Mouse (Mus musculus) lung, embryonic 16.5 days (tissue): ENCODE data around the gene Abcc1. TPM values are rescaled to one million over a fixed set of nuclear protein-coding genes. Genes with fewer than 3 reads are reported as not detected.

ENCODE experiments used
- ATAC-seq: fragments of 200-750 bp; cut with Nextera tagmentation; 2 replicates; pipeline ENCODE4 v1.8.0; 2017; ENCODE audit warnings: low read depth, mild to moderate bottlenecking, moderate library complexity
- H3K27ac ChIP-seq: fragments of 300-500 bp; sonication (generic); 2 replicates; pipeline ENCODE4 v1.5.1; 2014; ENCODE audit warnings: mild to moderate bottlenecking, control low read depth, low read length
- H3K27me3 ChIP-seq: fragments of 300-500 bp; sonication (generic); 2 replicates; pipeline ENCODE4 v1.6.1; 2014; ENCODE audit warnings: low read depth, low read length, mixed read lengths; ENCODE audit not compliant: control insufficient read depth, insufficient read depth
- H3K36me3 ChIP-seq: fragments of 300-500 bp; sonication (generic); 2 replicates; pipeline ENCODE4 v1.6.1; 2014; ENCODE audit warnings: low read length; ENCODE audit not compliant: control insufficient read depth, insufficient read depth
- H3K4me1 ChIP-seq: fragments of 300-500 bp; sonication (generic); replicated peaks from 2 replicates; pipeline ENCODE4 v1.6.1; 2014; ENCODE audit warnings: low read length, mixed read lengths; ENCODE audit not compliant: control insufficient read depth, insufficient read depth
- H3K4me2 ChIP-seq: fragments of 300-500 bp; sonication (generic); 2 replicates; pipeline ENCODE4 v1.6.1; 2014; ENCODE audit warnings: low read depth, low read length, control low read depth
- H3K4me3 ChIP-seq: fragments of 300-500 bp; sonication (generic); 2 replicates; pipeline ENCODE4 v1.5.1; 2014; ENCODE audit warnings: mild to moderate bottlenecking, low read length, control low read depth
- H3K9ac ChIP-seq: fragments of 300-500 bp; sonication (generic); 2 replicates; pipeline ENCODE4 v1.6.1; 2014; ENCODE audit warnings: low read length, control low read depth
- H3K9me3 ChIP-seq: fragments of 300-500 bp; sonication (generic); 2 replicates; pipeline ENCODE4 v1.6.1; 2016; ENCODE audit warnings: low read length; ENCODE audit not compliant: control insufficient read depth
- WGBS: fragments of 180-500 bp; shearing (Covaris S2); extraction: QIAGEN DNeasy Blood & Tissue Kit; methylation state at CpG from one replicate; pipeline ENCODE4 v1.1.7; 2014; 5-methylcytosine and 5-hydroxymethylcytosine counted together
- polyA plus RNA-seq: library from polyadenylated mRNA; unstranded; fragments of >200 nt; fragmentation: Nextera tagmentation; extraction: Ambion mirVana; gene quantifications from 2 replicates; pipeline ENCODE4 v1.2.1, GENCODE M21; 2015

Abcc1 gene
- polyA plus RNA-seq, result 8.8 and 9.2 TPM in 2 replicates

DNA sequence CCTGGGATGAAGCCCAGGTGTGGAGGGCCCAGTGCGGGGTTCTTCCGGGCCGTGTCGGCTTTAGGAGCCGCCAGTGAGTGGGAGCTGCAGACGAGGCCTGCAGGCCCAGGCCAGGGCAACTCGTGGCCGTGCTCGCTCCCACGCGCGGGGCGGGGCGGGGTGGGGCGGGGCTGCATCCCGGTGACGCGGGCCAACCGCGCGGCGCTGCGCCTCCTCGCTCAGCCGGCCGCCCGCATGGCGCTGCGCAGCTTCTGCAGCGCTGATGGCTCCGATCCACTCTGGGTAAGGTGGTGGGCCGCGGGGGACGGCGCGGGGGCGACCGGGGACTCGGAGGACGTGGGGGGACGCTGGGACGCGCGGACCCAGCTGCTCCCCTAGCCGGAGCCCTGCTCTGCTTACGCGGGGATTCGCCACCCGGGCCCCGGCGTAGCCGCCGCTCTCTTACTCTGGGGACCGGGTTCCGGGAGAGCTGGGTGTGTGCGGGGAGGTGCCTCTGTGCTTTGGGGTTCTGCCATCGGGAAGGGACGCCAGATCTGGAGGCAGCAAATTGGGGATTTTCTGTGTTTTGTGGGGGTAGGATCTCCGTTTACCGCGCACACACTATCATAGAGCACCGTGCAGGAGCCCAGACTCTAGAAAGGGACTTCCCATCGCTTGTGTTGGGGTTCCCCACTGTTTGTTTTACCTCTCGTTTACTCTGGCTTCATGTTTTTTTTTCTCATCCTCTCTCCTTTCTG lies at the start of gene Abcc1:
TSS of gene Abcc1 (plus strand) at position 197 of the 737 bp plus-strand sequence.
- ATAC-seq, result peak; percentile 97
- Histone ChIP-seq H3K4me2 (peak within 1 kb of the TSS; percentile 85), H3K4me1 (peaks cover 2% of the 10 kb centered on the region; the same call in 1 of the 2 replicates), H3K27me3 (no peaks in the 10 kb centered on the region), H3K36me3 (no peaks in the 10 kb centered on the region), H3K4me3 (peak within 1 kb of the TSS; percentile 81), H3K27ac (no peak within 1 kb of the TSS; the same call in 1 of the 2 replicates), H3K9ac (peak within 1 kb of the TSS; percentile 85), H3K9me3 (no peaks in the 10 kb centered on the region)
- 1% methylated on average over 42 of the region's 64 CpGs for WGBS

DNA sequence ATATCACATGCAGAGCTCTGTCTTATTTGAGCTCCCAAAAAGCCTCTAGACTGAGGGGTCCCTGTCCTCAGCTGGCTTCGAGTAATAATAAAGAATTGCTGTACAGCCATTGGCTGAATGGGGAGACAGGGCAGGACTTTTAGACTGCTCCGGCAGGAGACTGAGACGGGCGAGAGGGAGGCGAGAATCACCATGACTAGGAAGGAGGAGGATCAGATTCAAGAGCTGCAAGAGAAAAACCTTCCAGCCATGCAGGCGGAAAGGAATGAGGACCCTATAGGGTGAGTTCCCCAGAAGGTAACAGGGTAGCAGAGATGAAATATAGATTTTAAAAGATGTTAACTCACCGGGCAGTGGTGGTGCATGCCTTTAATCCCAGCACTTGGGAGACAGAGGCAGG lies 48.4 kb upstream of the Abcc1 start:
- Histone ChIP-seq H3K4me2 (no peak overlapping the region), H3K36me3 (peaks cover 19% of the 10 kb centered on the region), H3K27ac (no peak overlapping the region), H3K27me3 (no peaks in the 10 kb centered on the region), H3K4me3 (no peak overlapping the region), H3K9ac (no peak overlapping the region), H3K4me1 (peaks cover 8% of the 10 kb centered on the region), H3K9me3 (no peaks in the 10 kb centered on the region)
- no peak for ATAC-seq
- WGBS, result 89% methylated on average over 7 of the region's 7 CpGs

DNA sequence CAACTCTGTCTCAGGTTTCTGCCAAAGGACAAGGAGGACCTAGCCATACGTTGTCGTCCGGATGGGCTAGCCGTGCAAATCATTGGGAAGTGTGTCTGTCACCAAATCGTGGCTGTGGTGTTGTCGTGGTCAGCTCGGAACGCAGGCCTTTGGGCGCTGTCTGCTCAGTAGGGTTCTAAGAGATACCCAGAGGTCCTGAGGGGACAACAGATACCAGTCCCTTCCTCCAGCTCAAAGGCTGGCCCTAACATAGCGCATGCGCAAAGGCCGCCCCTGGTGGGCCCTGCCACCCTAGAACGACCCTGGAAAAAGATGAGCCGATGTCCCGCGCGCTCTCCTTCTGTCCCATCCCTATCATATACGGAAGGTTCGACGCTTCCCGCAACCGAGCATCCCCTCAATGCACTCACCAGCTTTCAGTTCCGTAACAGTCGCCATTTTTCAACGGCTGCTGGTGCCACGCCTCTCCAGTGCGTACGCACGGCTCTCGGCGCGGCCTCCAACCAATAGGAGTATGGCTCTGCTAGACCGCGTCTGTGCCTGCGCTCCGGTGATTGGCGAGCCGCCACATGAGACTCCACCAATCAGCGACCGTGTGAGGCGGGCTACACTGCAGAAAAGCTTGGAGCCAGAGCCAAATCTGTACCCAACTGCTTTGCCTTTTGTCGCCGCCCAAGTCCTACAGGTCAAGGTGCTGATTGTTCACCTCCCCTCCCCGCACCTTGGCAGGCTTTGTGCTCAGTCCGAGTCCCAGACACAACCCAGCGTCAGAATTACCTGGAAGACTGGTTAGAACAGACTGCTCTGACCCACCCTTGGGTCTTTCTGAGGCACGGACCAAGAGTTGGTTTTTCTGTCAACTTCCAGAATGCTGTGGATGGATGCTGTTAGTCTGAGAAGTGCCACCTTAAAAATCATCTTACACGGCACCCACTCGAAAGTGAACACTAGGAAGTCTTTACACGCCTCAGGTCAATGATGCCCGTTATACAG lies 44.2 kb upstream of the Abcc1 start, which contains the start of gene Fopnl:
TSS of gene Fopnl (minus strand) at position 522 of the 993 bp plus-strand sequence.
- Histone ChIP-seq H3K36me3 (peaks cover 7% of the 10 kb centered on the region), H3K9me3 (no peaks in the 10 kb centered on the region), H3K4me2 (peak within 1 kb of the TSS; percentile 63), H3K27ac (peak within 1 kb of the TSS; percentile 88), H3K4me1 (peaks cover 8% of the 10 kb centered on the region), H3K4me3 (peak within 1 kb of the TSS; percentile 83), H3K27me3 (no peaks in the 10 kb centered on the region), H3K9ac (peak within 1 kb of the TSS; percentile 89)
- peak; percentile 100 for ATAC-seq
- WGBS, result 2% methylated on average over 51 of the region's 51 CpGs

DNA sequence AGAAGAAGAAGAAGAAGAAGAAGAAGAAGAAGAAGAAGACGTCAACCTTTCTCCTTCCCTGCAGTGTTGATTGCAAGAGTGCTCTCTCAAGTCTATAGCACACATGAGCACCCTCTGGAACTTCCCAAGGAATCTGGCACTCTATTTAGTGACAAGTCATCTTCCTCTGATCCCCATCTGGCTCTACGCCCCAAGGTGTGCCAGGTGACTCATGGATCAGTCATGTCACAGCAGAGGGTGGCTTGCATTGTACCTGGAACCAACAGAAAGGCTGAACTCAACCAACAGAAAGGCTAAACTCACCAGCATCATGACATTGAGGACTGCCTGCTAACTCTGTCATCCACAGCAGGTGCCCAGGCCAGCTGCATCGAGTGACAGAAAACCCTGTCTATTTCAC lies 41.7 kb upstream of the Abcc1 start:
- no peak for ATAC-seq
- H3K36me3 ChIP-seq, result no peaks in the 10 kb centered on the region
- H3K9me3 ChIP-seq, result no peaks in the 10 kb centered on the region
- H3K4me3 ChIP-seq, result no peak overlapping the region
- H3K4me1 ChIP-seq, result peaks cover 8% of the 10 kb centered on the region
- H3K27me3 ChIP-seq, result no peaks in the 10 kb centered on the region
- no peak overlapping the region for H3K27ac ChIP-seq
- no peak overlapping the region for H3K9ac ChIP-seq
- H3K4me2 ChIP-seq, result no peak overlapping the region
- WGBS, result 90% methylated on average over 3 of the region's 3 CpGs

DNA sequence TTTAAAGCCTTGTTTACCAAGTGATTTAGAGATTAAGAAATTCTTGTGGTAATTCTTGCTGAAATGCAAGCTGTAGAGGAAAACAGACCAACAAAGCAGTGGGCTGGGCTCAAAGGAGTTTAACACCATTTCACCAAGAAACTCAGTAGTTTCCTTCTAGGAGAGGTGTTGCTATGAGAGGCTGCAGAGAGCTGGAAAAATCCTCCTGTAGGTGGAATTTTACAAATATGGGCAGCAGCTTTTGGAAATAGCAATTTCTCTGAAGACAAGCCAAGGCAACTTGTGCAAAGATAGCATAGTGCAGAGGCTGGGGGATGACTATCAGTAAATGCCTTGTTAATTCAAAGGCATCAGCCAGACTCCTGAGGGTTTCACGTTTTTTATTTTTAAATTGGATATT lies 40.9 kb upstream of the Abcc1 start:
- no peak overlapping the region for H3K9ac ChIP-seq
- no peak overlapping the region for H3K4me3 ChIP-seq
- H3K27me3 ChIP-seq, result no peaks in the 10 kb centered on the region
- 55% methylated on average over 1 of the region's 1 CpGs for WGBS
- no peaks in the 10 kb centered on the region for H3K36me3 ChIP-seq
- ATAC-seq, result no peak
- H3K9me3 ChIP-seq, result no peaks in the 10 kb centered on the region
- no peak overlapping the region for H3K4me2 ChIP-seq
- peaks cover 8% of the 10 kb centered on the region for H3K4me1 ChIP-seq
- no peak overlapping the region for H3K27ac ChIP-seq

DNA sequence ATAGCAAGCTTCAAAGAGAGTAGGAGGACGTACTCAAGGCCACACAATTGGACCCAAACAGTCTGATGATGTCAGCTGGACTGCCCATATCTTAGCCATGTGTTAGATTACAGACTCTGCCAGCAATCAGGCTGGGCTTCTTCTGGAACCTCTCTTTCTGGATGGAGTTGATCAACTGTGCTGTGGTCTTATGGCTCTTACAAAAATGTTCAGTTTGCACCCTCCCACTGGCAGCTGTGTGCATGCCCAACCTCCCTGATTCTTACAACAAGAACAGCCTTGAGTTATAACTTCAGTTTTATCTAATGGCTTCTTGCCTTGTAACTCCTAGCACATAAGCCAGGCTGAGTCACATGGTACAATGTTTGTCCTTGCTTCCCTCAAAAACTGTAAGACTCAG lies 33.2 kb upstream of the Abcc1 start:
- WGBS, result 55% methylated on average over 1 of the region's 1 CpGs
- Histone ChIP-seq H3K4me3 (no peak overlapping the region), H3K27ac (no peak overlapping the region), H3K9ac (no peak overlapping the region), H3K27me3 (no peaks in the 10 kb centered on the region), H3K9me3 (no peaks in the 10 kb centered on the region), H3K4me1 (no peaks in the 10 kb centered on the region), H3K36me3 (no peaks in the 10 kb centered on the region), H3K4me2 (no peak overlapping the region)
- ATAC-seq, result no peak

DNA sequence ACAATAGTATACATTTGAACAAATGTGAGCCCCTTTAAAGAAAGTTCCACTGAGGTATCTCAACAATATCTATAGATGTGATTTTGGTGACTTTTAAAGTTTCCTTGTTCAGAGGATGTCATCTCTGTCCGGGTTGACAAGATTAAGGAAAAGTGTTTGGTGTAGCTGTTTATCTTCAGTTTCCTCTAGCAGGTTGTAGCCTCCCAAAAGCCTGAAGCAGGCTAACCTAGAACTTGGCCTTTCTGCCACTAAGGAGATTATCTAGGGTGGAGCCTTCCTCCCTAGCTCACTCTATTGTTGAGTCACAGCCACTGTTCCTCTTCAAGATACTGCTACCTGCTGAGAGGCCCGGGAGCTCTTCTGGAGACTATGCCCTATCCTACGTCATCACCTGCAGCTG lies 16.4 kb upstream of the Abcc1 start:
- no peak overlapping the region for H3K4me2 ChIP-seq
- H3K4me1 ChIP-seq, result no peaks in the 10 kb centered on the region
- H3K27ac ChIP-seq, result no peak overlapping the region
- no peak for ATAC-seq
- 65% methylated on average over 3 of the region's 3 CpGs for WGBS
- no peak overlapping the region for H3K9ac ChIP-seq
- no peaks in the 10 kb centered on the region for H3K36me3 ChIP-seq
- no peaks in the 10 kb centered on the region for H3K27me3 ChIP-seq
- no peak overlapping the region for H3K4me3 ChIP-seq
- H3K9me3 ChIP-seq, result no peaks in the 10 kb centered on the region

DNA sequence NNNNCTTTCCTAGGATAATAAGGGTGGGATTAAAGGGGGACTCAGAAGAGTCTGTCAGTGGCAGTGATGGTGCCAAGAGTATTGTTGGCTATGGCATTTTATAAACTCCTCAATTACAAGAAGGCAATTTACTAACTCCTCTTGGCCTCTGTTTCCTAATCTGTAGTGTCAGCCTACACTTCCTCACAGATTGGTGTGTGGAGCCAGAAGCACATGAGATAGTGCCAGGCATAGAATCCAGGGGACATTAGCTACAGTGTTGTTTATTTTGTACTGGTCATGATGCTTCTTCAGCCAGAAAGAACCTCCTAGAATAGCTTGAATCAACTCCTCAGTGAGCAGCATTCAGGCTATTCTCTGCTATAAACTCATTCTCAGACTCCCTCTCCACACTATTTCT lies 9.8 kb upstream of the Abcc1 start:
- Histone ChIP-seq H3K9ac (no peak overlapping the region), H3K9me3 (no peaks in the 10 kb centered on the region), H3K4me3 (no peak overlapping the region), H3K27ac (no peak overlapping the region), H3K36me3 (no peaks in the 10 kb centered on the region), H3K27me3 (no peaks in the 10 kb centered on the region), H3K4me1 (no peaks in the 10 kb centered on the region), H3K4me2 (no peak overlapping the region)
- ATAC-seq, result no peak

DNA sequence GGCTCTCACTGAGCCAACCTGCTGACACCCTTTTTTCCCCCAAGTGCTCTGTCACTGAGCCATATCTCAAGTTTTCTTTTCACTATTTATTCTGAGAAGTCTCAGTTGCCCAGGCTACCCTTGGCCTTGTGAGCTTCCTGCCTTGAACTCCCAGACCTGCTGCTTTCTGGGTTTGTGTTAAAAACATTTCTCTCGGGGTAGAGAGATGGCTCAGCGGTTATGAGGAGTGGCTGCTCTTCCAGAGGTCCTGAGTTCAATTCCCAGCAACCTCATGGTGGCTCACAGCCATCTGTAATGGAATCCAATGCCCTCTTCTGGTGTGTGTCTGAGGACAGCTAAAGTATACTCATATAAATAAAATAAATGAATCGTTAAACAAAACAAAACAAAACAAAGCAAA lies 9.1 kb upstream of the Abcc1 start:
- no peak for ATAC-seq
- WGBS, result 68% methylated on average over 3 of the region's 3 CpGs
- no peaks in the 10 kb centered on the region for H3K27me3 ChIP-seq
- H3K27ac ChIP-seq, result no peak overlapping the region
- H3K4me3 ChIP-seq, result no peak overlapping the region
- no peaks in the 10 kb centered on the region for H3K36me3 ChIP-seq
- no peaks in the 10 kb centered on the region for H3K4me1 ChIP-seq
- H3K9me3 ChIP-seq, result no peaks in the 10 kb centered on the region
- no peak overlapping the region for H3K9ac ChIP-seq
- no peak overlapping the region for H3K4me2 ChIP-seq
